In the genomic region with DNA sequence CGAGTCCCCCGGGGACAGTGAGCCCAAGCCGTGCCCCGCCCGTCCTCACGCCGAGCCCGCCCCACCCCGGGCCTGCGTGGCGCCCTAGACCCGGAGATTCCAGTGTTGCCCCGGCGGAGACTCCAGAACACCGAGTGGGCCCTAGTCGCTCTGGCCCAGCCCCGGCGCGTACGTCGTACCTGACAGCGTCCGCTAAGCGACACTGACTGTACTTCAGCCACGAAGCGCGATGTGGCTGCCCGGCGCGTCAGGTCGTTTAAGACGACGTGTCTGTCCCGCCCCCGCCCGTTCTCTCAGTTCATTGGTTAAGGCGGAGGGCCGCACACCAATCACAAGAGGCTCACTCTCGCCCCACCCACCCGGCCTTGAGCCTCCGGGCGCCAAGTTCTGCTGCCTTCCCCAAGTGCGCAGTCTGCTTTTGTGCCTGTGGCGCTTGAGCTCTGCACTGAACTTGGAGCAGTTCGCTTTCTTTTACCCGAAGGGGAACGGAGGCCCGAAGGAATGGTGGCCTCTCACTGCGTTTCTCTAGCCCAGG, we compare ENCODE assay signal across 8 mouse cellular contexts. TPM values are rescaled to one million over a fixed set of nuclear protein-coding genes. Genes with fewer than 3 reads are reported as not detected.
DNase-seq lines count a peak whose midpoint lies in the region; ATAC-seq and TF ChIP-seq lines count a peak whose summit lies in the region.

A gene (minus strand): TSS at position 283 of the 535 bp plus-strand sequence.

- H3K4me1 ChIP-seq in cortical plate, adult 2 months (ENCODE audit: control insufficient read depth, insufficient read depth, low read length) = no peaks in the 10 kb centered on the region; the same call in 1 of the 2 replicates
- H3K4me1 ChIP-seq in megakaryocyte, embryonic 14.5 days = peaks cover 44% of the 10 kb centered on the region

- H3K27me3 ChIP-seq in megakaryocyte, embryonic 14.5 days (replicated peaks) = peaks cover 26% of the 10 kb centered on the region

- peak within 1 kb of the TSS; percentile 5 for H3K27ac ChIP-seq in cortical plate, adult 2 months (ENCODE audit: insufficient read depth, low read length)

- no peaks in the 10 kb centered on the region for H3K36me3 ChIP-seq in megakaryocyte, embryonic 14.5 days (replicated peaks; ENCODE audit: low read length)

- TF ChIP-seq POLR2A in cortical plate, adult 2 months (IDR thresholded peaks at IDR 0.05; ENCODE audit: extremely low read depth, insufficient read depth, low read length) = peak; percentile 98

- ATAC-seq in activated CD4-positive, CD25-positive, alpha-beta regulatory T cell, adult 4 months = peak; percentile 95

- H3K4me3 ChIP-seq in cortical plate, adult 2 months (ENCODE audit: insufficient read depth, low read length) = peak within 1 kb of the TSS; percentile 52
- H3K4me3 ChIP-seq in megakaryocyte, embryonic 14.5 days (replicated peaks) = peak within 1 kb of the TSS; percentile 99

- H3K9me3 ChIP-seq in megakaryocyte, embryonic 14.5 days = no peaks in the 10 kb centered on the region

- TF ChIP-seq CTCF in cortical plate, adult 2 months (IDR thresholded peaks at IDR 0.05; ENCODE audit: extremely low read depth, insufficient read depth, low read length) = no peak

- peak; percentile 91 to 95 for DNase-seq in gastrocnemius, adult 8-10 months (ENCODE audit: low spot score in 2 of 2)
- peak; percentile 62 for DNase-seq in hindlimb bud, embryonic 11.5 days (ENCODE audit: extremely low spot score, low read depth, low spot score)
- DNase-seq in left cerebral cortex, adult 8-10 months (ENCODE audit: low spot score in 2 of 2) = peak; percentile 76 to 96
- peak; percentile 97 for DNase-seq in right cerebral cortex, postnatal 10 days (ENCODE audit: low spot score in 2 of 2)
- DNase-seq in urinary bladder, postnatal 25 days (ENCODE audit: low spot score) = peak; percentile 80

RNA-seq across cellular contexts. Expression of the gene that starts here (rescaled TPM):
- 10 to 100 TPM; 78.7 to 79.0 TPM for polyA plus RNA-seq in activated CD4-positive, CD25-positive, alpha-beta regulatory T cell, adult 4 months (2017; shearing (Covaris generic))
- 89.4 and 94.1 TPM in 2 replicates for polyA plus RNA-seq in cortical plate, adult 2 months (2012; rRNA removed)
- total RNA-seq in gastrocnemius, adult 8-10 months (2022) = 100 to 1,000 TPM; 147 to 208 (median 171) TPM
- total RNA-seq in left cerebral cortex, adult 8-10 months (2022) = 100 to 1,000 TPM in 2 of 4 experiments, 10 to 100 TPM in 2; 92.1 to 104 (median 98.2) TPM
- 0.77 TPM in 1 of 2 replicates, not detected in the other for polyA plus RNA-seq in megakaryocyte, embryonic 14.5 days (2012; ENCODE audit: insufficient read depth, low replicate concordance)

Comparison
In these comparisons a context has a peak if more than half of its experiments do, and no peak if none do; other contexts are left out.
1. Peak in every context shown above with its lines: DNase-seq, ATAC-seq, H3K4me3 ChIP-seq and H3K27ac ChIP-seq.
2. RNA of the gene that starts here (polyA plus RNA-seq): 89.4 to 94.1 TPM in cortical plate, adult 2 months and 78.7 to 79.0 TPM in activated CD4-positive, CD25-positive, alpha-beta regulatory T cell, adult 4 months; 0.77 TPM in megakaryocyte, embryonic 14.5 days; every median in the first group is over 10 times any median in the second.